In the genomic region with DNA sequence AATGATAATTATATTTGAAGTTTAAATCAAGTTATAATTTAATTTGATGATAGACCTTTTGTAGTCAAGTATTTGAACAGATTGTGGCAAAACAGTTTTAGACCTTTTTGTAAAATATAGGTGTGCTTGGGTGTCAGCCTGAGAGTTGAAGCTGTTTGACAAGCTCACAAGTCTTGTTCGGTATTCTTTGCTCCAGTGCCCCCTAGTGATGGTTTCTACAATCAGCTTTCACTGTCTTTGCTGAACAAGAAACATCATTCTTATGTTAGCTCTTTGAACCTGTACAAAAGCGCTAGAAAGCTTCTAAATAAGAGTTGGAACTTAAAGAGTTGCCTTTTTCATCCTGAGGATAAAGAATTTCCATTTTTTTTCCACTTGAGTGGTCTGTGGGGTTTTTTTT, we compare ENCODE assay signal across 8 mouse cellular contexts.
DNase-seq lines count a peak whose midpoint lies in the region; ATAC-seq lines count a peak whose summit lies in the region.

No protein-coding gene starts in this region.

- ATAC-seq in cerebellum, adult (ENCODE audit: insufficient number of reproducible peaks, low FRiP score, low TSS enrichment) = no peak

- peak; percentile 53 for DNase-seq in cerebellum, adult 11 months
- DNase-seq in 3134 (ENCODE audit: extremely low read depth, insufficient read length, low spot score) = peak; percentile 34
- peak; percentile 32 for DNase-seq in adrenal gland, adult 8-10 months
- DNase-seq in embryo, embryonic 9.5 days (ENCODE audit: extremely low spot score) = peak; percentile 44
- DNase-seq in kidney, postnatal 36 days = peak; percentile 65 to 68
- DNase-seq in lung, postnatal 14 days = peak; percentile 72
- DNase-seq in thymus, postnatal 14 days = peak; percentile 70
